Mouse (Mus musculus): ENCODE measurements around the gene Zfp444. TPM values are rescaled to one million over a fixed set of nuclear protein-coding genes. Genes with fewer than 3 reads are reported as not detected.
"Not testable (repeated sequence)": the region's sequence is repeated elsewhere in the genome, so short reads cannot be mapped to it uniquely, and the experiment has no call there.

Zfp444 gene
- polyA plus RNA-seq, 1 experiment from 2014 or later: 95.4 TPM

DNA sequence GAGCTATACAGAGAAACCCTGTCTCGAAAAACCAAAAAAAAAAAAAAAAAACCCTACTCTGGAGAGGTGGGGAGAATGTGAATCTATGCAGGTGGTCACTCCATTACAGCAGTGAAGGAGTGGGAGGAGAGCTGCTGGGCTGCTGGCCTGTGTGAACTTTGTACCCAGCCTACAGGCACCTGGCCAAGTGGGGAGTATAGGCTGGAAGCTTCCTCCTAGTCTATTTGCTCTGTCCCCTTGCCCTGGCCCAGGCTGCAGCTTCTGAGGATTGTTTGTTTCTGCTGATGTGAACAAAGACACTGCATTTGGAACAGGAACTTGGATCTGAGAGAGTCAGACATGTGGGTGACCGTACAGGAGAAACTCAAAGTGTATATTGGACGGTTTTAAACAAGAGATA lies 2.6 kb upstream of the Zfp444 start:
- Histone ChIP-seq H3K27ac (no peak overlapping the region), H3K9me3 (no peaks in the 10 kb centered on the region), H3K4me3 (replicated peaks) (no peak overlapping the region), H3K4me2 (replicated peaks) (no peak overlapping the region), H3K4me1 (replicated peaks) (peaks cover 20% of the 10 kb centered on the region), H3K27me3 (no peaks in the 10 kb centered on the region), H3K36me3 (no peaks in the 10 kb centered on the region), H3K9ac (replicated peaks) (no peak overlapping the region)
- ATAC-seq: no peak
- 69% methylated on average over 3 of the region's 3 CpGs for WGBS

DNA sequence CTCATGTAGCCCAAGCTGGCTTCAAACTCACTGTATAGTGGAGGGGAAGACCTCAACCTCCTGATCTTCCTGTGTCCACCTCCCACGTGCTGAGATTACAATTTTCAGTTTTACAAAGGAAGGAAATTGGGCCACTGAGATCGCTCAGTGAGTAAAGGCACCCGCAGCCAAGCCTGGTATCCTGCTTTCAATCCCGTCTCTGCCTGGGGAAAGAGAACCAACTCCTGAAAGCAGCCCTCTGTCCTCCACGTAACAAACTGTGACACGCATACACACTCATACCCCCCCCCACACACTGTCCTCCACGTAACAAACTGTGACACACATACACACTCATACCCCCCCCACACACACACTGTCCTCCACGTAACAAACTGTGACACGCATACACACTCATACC lies 1.6 kb upstream of the Zfp444 start:
- no peak for ATAC-seq
- H3K4me2 ChIP-seq (replicated peaks): no peak overlapping the region

DNA sequence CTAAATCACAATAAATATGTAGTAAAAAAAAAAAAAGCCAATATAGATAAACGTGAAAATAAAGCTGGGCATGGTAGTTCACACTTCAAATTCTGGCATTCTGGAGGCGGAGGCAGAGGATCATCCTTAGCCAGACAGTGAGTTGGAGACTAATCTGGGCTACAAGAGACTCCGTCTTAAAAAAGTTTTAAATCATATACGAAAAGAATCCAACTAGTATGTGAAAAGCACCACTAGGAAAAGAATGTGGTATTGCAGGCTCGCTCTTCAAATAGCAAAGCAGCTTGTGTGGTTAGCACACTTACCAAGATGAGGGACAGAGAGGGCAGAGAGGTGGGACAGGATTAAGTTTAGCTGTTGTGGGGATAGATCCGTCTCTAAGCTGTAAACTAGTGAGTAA lies 1.2 kb upstream of the Zfp444 start:
- H3K4me2 ChIP-seq (replicated peaks): peak overlapping the region; percentile 70
- H3K36me3 ChIP-seq: peaks cover 9% of the 10 kb centered on the region
- peak overlapping the region; percentile 71 for H3K4me3 ChIP-seq (replicated peaks)
- WGBS: 50% methylated on average over 6 of the region's 6 CpGs
- H3K9ac ChIP-seq (replicated peaks): peak overlapping the region; percentile 62
- no peak for ATAC-seq
- no peaks in the 10 kb centered on the region for H3K9me3 ChIP-seq
- peak overlapping the region; percentile 80 for H3K27ac ChIP-seq
- no peaks in the 10 kb centered on the region for H3K27me3 ChIP-seq
- peaks cover 20% of the 10 kb centered on the region for H3K4me1 ChIP-seq (replicated peaks)

More for the DNA sequence above, 1.6 kb upstream of the Zfp444 start:
- no peak overlapping the region for H3K27ac ChIP-seq
- no peaks in the 10 kb centered on the region for H3K9me3 ChIP-seq
- peaks cover 20% of the 10 kb centered on the region for H3K4me1 ChIP-seq (replicated peaks)
- H3K4me3 ChIP-seq (replicated peaks): no peak overlapping the region
- peaks cover 6% of the 10 kb centered on the region for H3K36me3 ChIP-seq
- H3K9ac ChIP-seq (replicated peaks): no peak overlapping the region
- no peaks in the 10 kb centered on the region for H3K27me3 ChIP-seq
- WGBS: 87% methylated on average over 9 of the region's 9 CpGs

DNA sequence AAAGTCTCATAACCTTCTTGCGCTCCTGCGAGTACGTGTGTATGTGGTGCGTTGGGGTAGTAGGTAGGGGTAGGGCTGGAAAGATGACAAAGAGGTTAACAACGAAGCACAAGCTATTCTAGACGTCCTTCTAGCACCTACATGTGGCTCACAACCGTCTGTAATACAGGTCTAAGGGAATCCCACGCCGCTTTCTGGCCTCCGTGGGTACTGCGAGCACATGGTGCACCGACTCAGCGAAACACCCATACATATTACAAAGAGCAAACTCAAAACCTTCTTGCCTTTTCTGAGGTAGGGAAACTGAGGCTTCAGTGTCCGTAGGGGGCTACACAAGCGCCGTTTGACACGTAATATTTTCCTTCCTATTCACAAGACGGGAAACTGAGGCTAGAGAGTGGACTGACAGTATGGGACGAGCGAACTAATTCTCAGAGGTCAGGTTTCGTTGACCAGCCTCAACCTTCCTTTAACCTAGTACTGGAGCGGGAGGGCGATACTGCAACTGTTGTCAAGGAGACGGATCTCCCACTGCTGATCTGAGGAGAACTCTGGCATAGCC lies 501 bp upstream of the Zfp444 start:
- under 1% methylated on average over 24 of the region's 24 CpGs for WGBS
- Histone ChIP-seq H3K36me3 (peaks cover 9% of the 10 kb centered on the region), H3K4me2 (replicated peaks) (peak overlapping the region; percentile 70), H3K4me3 (replicated peaks) (peak overlapping the region; percentile 71), H3K9ac (replicated peaks) (peak overlapping the region; percentile 62), H3K9me3 (no peaks in the 10 kb centered on the region), H3K4me1 (replicated peaks) (peaks cover 20% of the 10 kb centered on the region), H3K27ac (peak overlapping the region; percentile 80), H3K27me3 (no peaks in the 10 kb centered on the region)
- ATAC-seq: peak; percentile 35

DNA sequence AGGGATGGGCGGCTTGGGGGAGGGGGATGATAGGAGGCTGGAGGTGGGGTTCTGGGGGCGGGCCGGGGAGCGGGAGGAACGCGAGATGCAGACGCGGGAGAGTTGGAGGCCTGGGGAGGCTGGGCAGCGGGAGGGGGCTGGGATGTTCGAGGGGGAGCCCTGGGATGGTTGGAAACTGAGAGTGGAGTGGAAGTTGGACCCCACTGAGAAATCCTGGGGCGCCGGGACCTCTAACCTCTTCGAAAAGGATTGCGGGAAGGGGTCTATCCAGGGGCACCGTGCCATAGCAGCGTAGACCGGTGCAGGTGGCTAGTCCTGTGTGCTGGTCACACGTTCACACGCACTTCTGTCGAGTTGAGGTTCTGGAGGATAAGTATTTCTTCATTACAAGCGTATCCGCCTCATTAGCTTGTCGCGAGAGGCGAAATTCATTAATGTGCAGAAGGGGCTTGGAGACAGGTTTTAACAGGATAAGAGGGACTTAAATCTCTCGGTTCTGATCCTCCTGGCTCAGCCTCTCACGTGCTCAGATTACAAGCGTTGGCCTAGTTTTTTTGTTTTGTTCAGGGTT lies 733 bp downstream of the Zfp444 start:
- Histone ChIP-seq H3K4me1 (replicated peaks) (peaks cover 20% of the 10 kb centered on the region), H3K9me3 (no peaks in the 10 kb centered on the region), H3K4me3 (replicated peaks) (peak overlapping the region; percentile 71), H3K9ac (replicated peaks) (peak overlapping the region; percentile 82), H3K27ac (peak overlapping the region; percentile 60), H3K27me3 (no peaks in the 10 kb centered on the region), H3K4me2 (replicated peaks) (peak overlapping the region; percentile 77), H3K36me3 (peaks cover 15% of the 10 kb centered on the region)
- WGBS: under 1% methylated on average over 28 of the region's 28 CpGs
- peak; percentile 55 for ATAC-seq

DNA sequence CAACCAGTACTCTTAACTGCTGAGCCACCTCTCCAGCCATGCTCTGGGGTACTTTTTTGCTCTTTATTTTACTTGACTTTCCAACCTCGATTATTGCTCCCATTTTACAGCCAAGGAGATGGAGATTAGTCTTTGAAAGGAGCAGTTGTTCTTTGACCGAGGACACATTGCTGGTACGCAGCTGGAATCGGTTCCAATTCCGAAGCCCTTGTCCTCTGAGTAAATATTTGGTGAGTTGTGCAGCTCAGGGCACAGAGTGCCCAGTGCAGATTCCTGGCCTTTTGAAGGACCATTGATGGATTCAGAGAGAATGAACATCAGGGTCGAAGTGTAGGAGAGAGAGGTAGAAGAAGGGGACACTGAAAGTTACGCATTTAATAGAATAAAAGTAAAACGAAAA lies 1.8 kb downstream of the Zfp444 start:
- Histone ChIP-seq H3K4me1 (replicated peaks) (peaks cover 20% of the 10 kb centered on the region), H3K9me3 (no peaks in the 10 kb centered on the region), H3K4me3 (replicated peaks) (peak overlapping the region; percentile 71; the same call in 1 of the 2 replicates), H3K9ac (replicated peaks) (no peak overlapping the region), H3K27ac (no peak overlapping the region), H3K4me2 (replicated peaks) (no peak overlapping the region), H3K27me3 (no peaks in the 10 kb centered on the region), H3K36me3 (peaks cover 22% of the 10 kb centered on the region)
- 87% methylated on average over 8 of the region's 8 CpGs for WGBS
- ATAC-seq: no peak

DNA sequence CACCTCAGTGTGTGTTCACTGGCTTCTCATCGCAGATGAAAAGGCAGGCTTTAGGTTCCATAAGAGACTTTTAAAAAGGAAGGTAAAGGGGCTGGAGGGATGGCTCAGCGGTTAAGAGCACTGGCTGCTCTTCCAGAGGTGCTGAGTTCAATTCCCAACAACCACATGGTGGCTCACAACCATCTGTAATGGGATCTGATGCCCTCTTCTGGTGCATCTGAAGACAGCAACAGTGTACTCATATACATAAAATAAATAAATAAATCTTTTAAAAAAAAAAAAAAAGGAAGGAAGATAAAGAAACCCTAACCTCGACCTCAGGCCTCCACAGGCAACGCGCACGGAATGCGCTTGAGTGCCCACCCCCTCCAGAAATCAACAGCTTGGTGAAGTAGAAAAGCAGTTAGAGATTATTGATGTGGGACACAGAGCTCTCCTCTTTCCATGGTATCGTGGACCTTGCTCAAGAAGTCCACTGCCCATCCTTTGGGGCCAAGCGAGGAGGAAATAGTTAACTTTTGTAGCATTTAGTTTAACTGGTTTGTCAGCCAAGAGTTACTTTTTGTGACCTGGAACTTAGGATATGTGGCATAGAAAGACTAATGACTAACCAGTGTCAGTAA lies 2.5 kb downstream of the Zfp444 start:
- Histone ChIP-seq H3K36me3 (peaks cover 25% of the 10 kb centered on the region), H3K4me1 (replicated peaks) (peaks cover 20% of the 10 kb centered on the region)
- not testable (repeated sequence) for H3K27me3 ChIP-seq; ATAC-seq; H3K27ac ChIP-seq; H3K9ac ChIP-seq (replicated peaks); H3K4me3 ChIP-seq (replicated peaks); H3K4me2 ChIP-seq (replicated peaks); H3K9me3 ChIP-seq
- 90% methylated on average over 9 of the region's 9 CpGs for WGBS

DNA sequence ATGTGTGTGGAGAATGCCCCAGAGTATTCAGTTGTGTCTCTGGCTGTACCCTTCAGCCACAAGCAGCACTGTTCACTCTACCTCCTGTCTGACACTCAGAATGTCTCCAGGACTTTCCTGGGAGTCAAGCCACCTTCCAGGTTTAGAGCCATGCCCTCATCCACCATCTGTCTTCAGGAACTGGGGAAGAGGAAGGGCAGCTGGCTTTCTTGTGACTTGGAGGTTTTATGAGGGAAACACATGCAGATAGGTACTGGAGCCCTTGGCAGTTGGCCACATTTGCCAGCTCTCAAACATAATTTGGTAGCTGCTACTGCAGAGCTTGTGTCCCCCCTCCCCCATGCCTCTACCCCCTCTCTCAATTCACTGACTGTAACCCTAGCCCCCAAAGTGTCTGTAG lies 7.0 kb downstream of the Zfp444 start:
- Histone ChIP-seq H3K9ac (replicated peaks) (no peak overlapping the region), H3K36me3 (peaks cover 46% of the 10 kb centered on the region), H3K4me3 (replicated peaks) (no peak overlapping the region), H3K4me1 (replicated peaks) (no peaks in the 10 kb centered on the region), H3K27ac (no peak overlapping the region), H3K27me3 (no peaks in the 10 kb centered on the region), H3K4me2 (replicated peaks) (no peak overlapping the region), H3K9me3 (no peaks in the 10 kb centered on the region)
- no peak for ATAC-seq

DNA sequence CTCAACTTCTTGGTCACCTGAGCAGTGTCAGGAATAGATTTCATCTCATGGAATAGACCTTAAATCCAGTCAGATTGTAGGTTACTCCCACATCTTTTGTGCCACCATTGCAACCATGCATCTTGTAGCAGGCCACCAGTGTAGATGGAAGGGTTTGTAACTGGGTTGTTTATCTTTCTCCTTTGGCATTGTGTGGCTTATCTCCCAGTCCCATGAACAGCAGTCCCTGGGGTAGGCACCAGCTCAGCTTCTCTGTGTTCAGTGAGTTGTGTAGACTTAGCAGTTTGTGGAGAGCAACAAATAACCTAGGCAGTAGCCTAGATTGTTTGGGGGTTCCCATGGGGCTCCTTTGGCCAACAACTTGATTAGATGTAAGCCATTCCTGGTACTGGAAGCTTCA lies 10.9 kb downstream of the Zfp444 start:
- no peak for ATAC-seq
- H3K36me3 ChIP-seq: peaks cover 67% of the 10 kb centered on the region
- H3K9me3 ChIP-seq: no peaks in the 10 kb centered on the region
- no peak overlapping the region for H3K4me2 ChIP-seq (replicated peaks)
- H3K27ac ChIP-seq: no peak overlapping the region
- no peaks in the 10 kb centered on the region for H3K4me1 ChIP-seq (replicated peaks)
- no peak overlapping the region for H3K4me3 ChIP-seq (replicated peaks)
- no peak overlapping the region for H3K9ac ChIP-seq (replicated peaks)
- no peaks in the 10 kb centered on the region for H3K27me3 ChIP-seq

DNA sequence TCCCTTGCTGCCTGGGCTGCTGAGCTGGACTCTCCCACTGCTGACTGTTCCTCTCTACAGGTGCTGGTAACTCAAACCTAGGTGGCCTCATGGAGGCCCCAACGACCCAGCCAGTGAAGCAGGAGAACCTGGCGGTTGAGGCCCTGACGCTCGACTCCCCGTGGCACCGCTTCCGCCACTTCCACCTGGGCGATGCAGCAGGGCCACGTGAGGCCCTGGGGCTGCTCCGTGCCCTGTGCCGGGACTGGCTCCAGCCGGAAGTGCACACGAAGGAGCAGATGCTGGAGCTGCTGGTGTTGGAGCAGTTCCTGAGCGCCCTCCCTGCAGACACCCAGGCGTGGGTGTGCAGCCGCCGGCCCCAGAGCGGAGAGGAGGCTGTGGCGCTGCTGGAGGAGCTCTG lies 11.8 kb downstream of the Zfp444 start:
- H3K4me2 ChIP-seq (replicated peaks): no peak overlapping the region
- H3K27me3 ChIP-seq: no peaks in the 10 kb centered on the region
- peaks cover 71% of the 10 kb centered on the region for H3K36me3 ChIP-seq
- no peak overlapping the region for H3K4me3 ChIP-seq (replicated peaks)
- H3K9ac ChIP-seq (replicated peaks): no peak overlapping the region
- no peak overlapping the region for H3K27ac ChIP-seq
- 93% methylated on average over 19 of the region's 19 CpGs for whole genome bisulfite sequencing
- no peaks in the 10 kb centered on the region for H3K4me1 ChIP-seq (replicated peaks)
- no peaks in the 10 kb centered on the region for H3K9me3 ChIP-seq
- ATAC-seq: peak; percentile 22; the same call in 1 of the 2 replicates

DNA sequence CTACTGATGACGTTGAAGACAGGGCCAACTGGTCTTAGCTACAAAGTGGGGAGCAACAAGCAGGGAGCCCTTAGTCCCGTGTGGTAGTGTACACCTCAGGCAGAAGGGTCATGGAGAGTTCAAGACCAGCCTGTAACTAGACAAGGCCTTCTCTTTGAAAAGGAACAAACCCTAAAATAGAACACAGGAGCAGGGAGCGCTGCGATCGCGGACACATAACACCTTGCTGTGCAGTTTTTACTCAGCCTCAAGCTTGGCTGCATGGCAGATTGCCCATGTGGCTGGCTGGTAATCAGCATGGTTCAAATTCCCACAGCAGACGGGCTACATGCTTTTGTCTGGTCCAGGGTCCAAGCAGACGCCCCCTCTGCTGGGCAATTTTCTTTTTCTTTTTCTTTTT lies 12.5 kb downstream of the Zfp444 start:
- no peak overlapping the region for H3K9ac ChIP-seq (replicated peaks)
- no peak overlapping the region for H3K27ac ChIP-seq
- peaks cover 74% of the 10 kb centered on the region for H3K36me3 ChIP-seq
- no peak overlapping the region for H3K4me3 ChIP-seq (replicated peaks)
- no peak for ATAC-seq
- H3K4me2 ChIP-seq (replicated peaks): no peak overlapping the region
- no peaks in the 10 kb centered on the region for H3K27me3 ChIP-seq
- no peaks in the 10 kb centered on the region for H3K9me3 ChIP-seq
- H3K4me1 ChIP-seq (replicated peaks): no peaks in the 10 kb centered on the region
- 93% methylated on average over 8 of the region's 8 CpGs for WGBS

DNA sequence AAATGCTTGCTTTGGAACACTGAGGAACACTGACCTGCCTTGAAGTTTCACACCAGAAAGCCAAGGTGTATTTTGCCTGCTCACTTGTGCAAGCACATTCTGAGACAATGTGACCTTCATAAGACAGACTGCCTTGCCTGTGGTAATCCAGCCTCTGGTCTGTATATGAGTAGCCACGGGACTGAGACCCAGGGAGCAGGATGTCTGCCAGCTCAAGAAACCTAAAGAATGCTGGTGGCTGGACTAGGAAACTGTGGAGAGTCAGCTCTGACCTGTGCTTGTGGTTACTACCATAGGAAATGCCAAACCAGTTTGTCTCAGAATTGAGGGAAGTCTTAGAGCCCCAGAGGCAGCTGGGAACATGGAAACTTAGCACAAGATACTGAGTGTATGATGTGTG lies 13.4 kb downstream of the Zfp444 start:
- Histone ChIP-seq H3K9me3 (no peaks in the 10 kb centered on the region), H3K4me1 (replicated peaks) (no peaks in the 10 kb centered on the region), H3K4me3 (replicated peaks) (no peak overlapping the region), H3K27ac (no peak overlapping the region), H3K4me2 (replicated peaks) (no peak overlapping the region), H3K27me3 (no peaks in the 10 kb centered on the region), H3K36me3 (peaks cover 76% of the 10 kb centered on the region), H3K9ac (replicated peaks) (no peak overlapping the region)
- WGBS: 100% methylated on average over 1 of the region's 1 CpGs
- no peak for ATAC-seq

DNA sequence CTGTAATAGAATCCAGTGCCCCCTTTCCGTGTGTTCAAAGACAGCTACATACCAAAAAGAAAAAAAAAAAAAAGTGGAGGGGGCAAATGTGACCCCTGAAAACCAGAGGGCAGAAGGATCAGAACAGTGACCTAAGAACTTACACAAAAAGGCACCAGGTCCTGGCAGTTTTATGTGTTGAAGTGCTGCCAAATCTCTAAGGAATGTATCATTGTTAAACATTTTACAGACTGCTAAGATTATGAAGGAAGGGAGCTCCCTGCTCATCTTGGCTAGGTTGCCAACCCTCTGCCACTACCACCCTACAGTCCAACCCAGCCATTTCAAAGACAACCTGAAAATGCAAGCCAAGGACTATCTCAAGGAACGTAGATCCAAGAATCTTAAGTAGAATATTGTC lies 14.2 kb downstream of the Zfp444 start:
- no peak overlapping the region for H3K27ac ChIP-seq
- H3K9me3 ChIP-seq: no peaks in the 10 kb centered on the region
- no peaks in the 10 kb centered on the region for H3K4me1 ChIP-seq (replicated peaks)
- H3K9ac ChIP-seq (replicated peaks): no peak overlapping the region
- H3K4me3 ChIP-seq (replicated peaks): no peak overlapping the region
- ATAC-seq: no peak
- no peak overlapping the region for H3K4me2 ChIP-seq (replicated peaks)
- WGBS: 98% methylated on average over 2 of the region's 2 CpGs
- H3K36me3 ChIP-seq: peaks cover 75% of the 10 kb centered on the region
- H3K27me3 ChIP-seq: no peaks in the 10 kb centered on the region
